Mouse (Mus musculus): ENCODE results near the gene Lhcgr. TPM values are rescaled to one million over a fixed set of nuclear protein-coding genes. Genes with fewer than 3 reads are reported as not detected.
A peak's percentile ranks its signal among the peaks of the same experiment; 100 is the strongest.

Lhcgr gene
- polyA plus RNA-seq, 1 experiment from 2014 or later, result 0.11 TPM

- ATAC-seq (replicated peaks; ENCODE audit: low FRiP score, low TSS enrichment, low read depth), result no peak
These were observed 5.4 kb downstream of the Lhcgr start for GRCm38 (mm10) chr17:88786385-88786784.

GRCm38 (mm10) chr17:88779148-88779547, 12.6 kb downstream of the Lhcgr start:
- 17% methylated on average over 3 of the region's 3 CpGs for WGBS
- H3K4me3 ChIP-seq (ENCODE audit: low read depth, low read length), result no peak overlapping the region
- DNase-seq (ENCODE audit: low spot score), result no peak
- H3K36me3 ChIP-seq (ENCODE audit: control insufficient read depth, insufficient read depth, low read length), result no peaks in the 10 kb centered on the region
- H3K9me3 ChIP-seq (ENCODE audit: control insufficient read depth, low read length), result no peaks in the 10 kb centered on the region
- H3K9ac ChIP-seq (ENCODE audit: low read length), result no peak overlapping the region
- no peak overlapping the region for H3K27ac ChIP-seq (ENCODE audit: low read depth)
- H3K4me2 ChIP-seq (ENCODE audit: low read length), result no peak overlapping the region
- no peaks in the 10 kb centered on the region for H3K27me3 ChIP-seq (replicated peaks; ENCODE audit: control insufficient read depth, insufficient read depth, low read length)
- no peak for ATAC-seq (replicated peaks; ENCODE audit: low FRiP score, low TSS enrichment, low read depth)
- peaks cover 5% of the 10 kb centered on the region for H3K4me1 ChIP-seq (replicated peaks; ENCODE audit: control insufficient read depth, insufficient read depth, low read length)

More at GRCm38 (mm10) chr17:88786385-88786784, 5.4 kb downstream of the Lhcgr start:
- H3K4me1 ChIP-seq (replicated peaks; ENCODE audit: control insufficient read depth, insufficient read depth, low read length), result no peaks in the 10 kb centered on the region
- H3K4me3 ChIP-seq (ENCODE audit: low read depth, low read length), result no peak overlapping the region
- DNase-seq (ENCODE audit: low spot score), result no peak
- H3K4me2 ChIP-seq (ENCODE audit: low read length), result no peak overlapping the region
- H3K36me3 ChIP-seq (ENCODE audit: control insufficient read depth, insufficient read depth, low read length), result no peaks in the 10 kb centered on the region
- no peak overlapping the region for H3K9ac ChIP-seq (ENCODE audit: low read length)
- H3K9me3 ChIP-seq (ENCODE audit: control insufficient read depth, low read length), result no peaks in the 10 kb centered on the region
- H3K27me3 ChIP-seq (replicated peaks; ENCODE audit: control insufficient read depth, insufficient read depth, low read length), result no peaks in the 10 kb centered on the region; the same call in 1 of the 2 replicates
- 89% methylated on average over 4 of the region's 4 CpGs for WGBS
- no peak overlapping the region for H3K27ac ChIP-seq (ENCODE audit: low read depth)

- Histone ChIP-seq H3K4me1 (replicated peaks; ENCODE audit: control insufficient read depth, insufficient read depth, low read length) (peaks cover 9% of the 10 kb centered on the region), H3K9ac (ENCODE audit: low read length) (no peak overlapping the region), H3K36me3 (ENCODE audit: control insufficient read depth, insufficient read depth, low read length) (no peaks in the 10 kb centered on the region), H3K27me3 (replicated peaks; ENCODE audit: control insufficient read depth, insufficient read depth, low read length) (no peaks in the 10 kb centered on the region), H3K9me3 (ENCODE audit: control insufficient read depth, low read length) (no peaks in the 10 kb centered on the region), H3K4me3 (ENCODE audit: low read depth, low read length) (no peak overlapping the region), H3K27ac (ENCODE audit: low read depth) (no peak overlapping the region), H3K4me2 (ENCODE audit: low read length) (no peak overlapping the region)
- DNase-seq (ENCODE audit: low spot score), result no peak
- ATAC-seq (replicated peaks; ENCODE audit: low FRiP score, low TSS enrichment, low read depth), result no peak
- 11% methylated on average over 9 of the region's 9 CpGs for WGBS
These were observed 17.7 kb downstream of the Lhcgr start for GRCm38 (mm10) chr17:88774103-88774526.

GRCm38 (mm10) chr17:88770081-88770480, 21.7 kb downstream of the Lhcgr start:
- no peak overlapping the region for H3K4me3 ChIP-seq (ENCODE audit: low read depth, low read length)
- no peaks in the 10 kb centered on the region for H3K36me3 ChIP-seq (ENCODE audit: control insufficient read depth, insufficient read depth, low read length)
- no peak for ATAC-seq (replicated peaks; ENCODE audit: low FRiP score, low TSS enrichment, low read depth)
- H3K9ac ChIP-seq (ENCODE audit: low read length), result no peak overlapping the region
- H3K9me3 ChIP-seq (ENCODE audit: control insufficient read depth, low read length), result no peaks in the 10 kb centered on the region
- peaks cover 9% of the 10 kb centered on the region for H3K4me1 ChIP-seq (replicated peaks; ENCODE audit: control insufficient read depth, insufficient read depth, low read length)
- H3K27me3 ChIP-seq (replicated peaks; ENCODE audit: control insufficient read depth, insufficient read depth, low read length), result no peaks in the 10 kb centered on the region
- no peak overlapping the region for H3K27ac ChIP-seq (ENCODE audit: low read depth)
- no peak overlapping the region for H3K4me2 ChIP-seq (ENCODE audit: low read length)
- 89% methylated on average over 7 of the region's 7 CpGs for WGBS
- no peak for DNase-seq (ENCODE audit: low spot score)

GRCm38 (mm10) chr17:88769283-88769859, 22.4 kb downstream of the Lhcgr start:
- WGBS, result 55% methylated on average over 2 of the region's 2 CpGs
- H3K9me3 ChIP-seq (ENCODE audit: control insufficient read depth, low read length), result no peaks in the 10 kb centered on the region
- no peak overlapping the region for H3K4me3 ChIP-seq (ENCODE audit: low read depth, low read length)
- H3K4me2 ChIP-seq (ENCODE audit: low read length), result no peak overlapping the region
- no peak overlapping the region for H3K27ac ChIP-seq (ENCODE audit: low read depth)
- H3K36me3 ChIP-seq (ENCODE audit: control insufficient read depth, insufficient read depth, low read length), result no peaks in the 10 kb centered on the region
- ATAC-seq (replicated peaks; ENCODE audit: low FRiP score, low TSS enrichment, low read depth), result no peak
- DNase-seq (ENCODE audit: low spot score), result peak; percentile 28
- H3K4me1 ChIP-seq (replicated peaks; ENCODE audit: control insufficient read depth, insufficient read depth, low read length), result peaks cover 6% of the 10 kb centered on the region
- H3K27me3 ChIP-seq (replicated peaks; ENCODE audit: control insufficient read depth, insufficient read depth, low read length), result no peaks in the 10 kb centered on the region
- H3K9ac ChIP-seq (ENCODE audit: low read length), result no peak overlapping the region

GRCm38 (mm10) chr17:88766857-88767256, 24.9 kb downstream of the Lhcgr start:
- Histone ChIP-seq H3K4me2 (ENCODE audit: low read length) (no peak overlapping the region), H3K4me3 (ENCODE audit: low read depth, low read length) (no peak overlapping the region), H3K27me3 (replicated peaks; ENCODE audit: control insufficient read depth, insufficient read depth, low read length) (no peaks in the 10 kb centered on the region), H3K9me3 (ENCODE audit: control insufficient read depth, low read length) (no peaks in the 10 kb centered on the region), H3K27ac (ENCODE audit: low read depth) (no peak overlapping the region), H3K9ac (ENCODE audit: low read length) (no peak overlapping the region), H3K4me1 (replicated peaks; ENCODE audit: control insufficient read depth, insufficient read depth, low read length) (no peaks in the 10 kb centered on the region), H3K36me3 (ENCODE audit: control insufficient read depth, insufficient read depth, low read length) (no peaks in the 10 kb centered on the region)
- ATAC-seq (replicated peaks; ENCODE audit: low FRiP score, low TSS enrichment, low read depth) (no peak), DNase-seq (ENCODE audit: low spot score) (peak; percentile 23)
- 89% methylated on average over 6 of the region's 6 CpGs for WGBS

- ATAC-seq (replicated peaks; ENCODE audit: low FRiP score, low TSS enrichment, low read depth) (0 out of 2 replicates have a peak, but pooled peaks have one; percentile 43), DNase-seq (ENCODE audit: low spot score) (no peak)
- H3K4me1 ChIP-seq (replicated peaks; ENCODE audit: control insufficient read depth, insufficient read depth, low read length), result no peaks in the 10 kb centered on the region
- no peak overlapping the region for H3K9ac ChIP-seq (ENCODE audit: low read length)
- no peaks in the 10 kb centered on the region for H3K9me3 ChIP-seq (ENCODE audit: control insufficient read depth, low read length)
- H3K27ac ChIP-seq (ENCODE audit: low read depth), result no peak overlapping the region
- no peak overlapping the region for H3K4me2 ChIP-seq (ENCODE audit: low read length)
- H3K36me3 ChIP-seq (ENCODE audit: control insufficient read depth, insufficient read depth, low read length), result no peaks in the 10 kb centered on the region
- 77% methylated on average over 3 of the region's 3 CpGs for WGBS
- no peaks in the 10 kb centered on the region for H3K27me3 ChIP-seq (replicated peaks; ENCODE audit: control insufficient read depth, insufficient read depth, low read length)
- no peak overlapping the region for H3K4me3 ChIP-seq (ENCODE audit: low read depth, low read length)
These were observed 27.7 kb downstream of the Lhcgr start for GRCm38 (mm10) chr17:88764136-88764485.

- Histone ChIP-seq H3K4me3 (ENCODE audit: low read depth, low read length) (no peak overlapping the region), H3K36me3 (ENCODE audit: control insufficient read depth, insufficient read depth, low read length) (no peaks in the 10 kb centered on the region), H3K9ac (ENCODE audit: low read length) (no peak overlapping the region), H3K4me2 (ENCODE audit: low read length) (no peak overlapping the region), H3K27ac (ENCODE audit: low read depth) (no peak overlapping the region), H3K9me3 (ENCODE audit: control insufficient read depth, low read length) (no peaks in the 10 kb centered on the region), H3K27me3 (replicated peaks; ENCODE audit: control insufficient read depth, insufficient read depth, low read length) (no peaks in the 10 kb centered on the region), H3K4me1 (replicated peaks; ENCODE audit: control insufficient read depth, insufficient read depth, low read length) (no peaks in the 10 kb centered on the region)
- DNase-seq (ENCODE audit: low spot score) (no peak), ATAC-seq (replicated peaks; ENCODE audit: low FRiP score, low TSS enrichment, low read depth) (0 out of 2 replicates have a peak, but pooled peaks have one; percentile 32)
- WGBS, result 54% methylated on average over 5 of the region's 5 CpGs
These were observed 28.2 kb downstream of the Lhcgr start for GRCm38 (mm10) chr17:88763396-88764135.

- 17% methylated on average over 9 of the region's 9 CpGs for WGBS
- no peak overlapping the region for H3K4me2 ChIP-seq (ENCODE audit: low read length)
- H3K9me3 ChIP-seq (ENCODE audit: control insufficient read depth, low read length), result no peaks in the 10 kb centered on the region
- no peak for ATAC-seq (replicated peaks; ENCODE audit: low FRiP score, low TSS enrichment, low read depth)
- H3K27ac ChIP-seq (ENCODE audit: low read depth), result no peak overlapping the region
- peaks cover 4% of the 10 kb centered on the region; the same call in 1 of the 2 replicates for H3K4me1 ChIP-seq (replicated peaks; ENCODE audit: control insufficient read depth, insufficient read depth, low read length)
- DNase-seq (ENCODE audit: low spot score), result no peak
- no peaks in the 10 kb centered on the region for H3K27me3 ChIP-seq (replicated peaks; ENCODE audit: control insufficient read depth, insufficient read depth, low read length)
- no peak overlapping the region for H3K9ac ChIP-seq (ENCODE audit: low read length)
- H3K36me3 ChIP-seq (ENCODE audit: control insufficient read depth, insufficient read depth, low read length), result no peaks in the 10 kb centered on the region
- H3K4me3 ChIP-seq (ENCODE audit: low read depth, low read length), result no peak overlapping the region
These were observed 33.8 kb downstream of the Lhcgr start for GRCm38 (mm10) chr17:88758003-88758437.

All from intestine, embryonic 14.5 days (tissue).